Mouse (Mus musculus): ENCODE results near the gene Slc43a1. TPM values are rescaled to one million over a fixed set of nuclear protein-coding genes. Genes with fewer than 3 reads are reported as not detected.
A peak's percentile ranks its signal among the peaks of the same experiment; 100 is the strongest.
"Not testable (repeated sequence)": the region's sequence is repeated elsewhere in the genome, so short reads cannot be mapped to it uniquely, and the experiment has no call there.

Gene Slc43a1
- polyA plus RNA-seq (2016; fragmentation: Nextera tagmentation; extraction: Ambion mirVana), result 9.5 and 10.2 TPM in 2 replicates

- no peaks in the 10 kb centered on the region for H3K9me3 ChIP-seq
- H3K27me3 ChIP-seq, result peaks cover 43% of the 10 kb centered on the region
- H3K27ac ChIP-seq (replicated peaks), result no peak within 1 kb of the TSS
- peak within 1 kb of the TSS; percentile 58 for H3K4me3 ChIP-seq
- ATAC-seq (ENCODE audit: low FRiP score, low read depth), result no peak
- peak within 1 kb of the TSS; percentile 99 for H3K4me2 ChIP-seq (replicated peaks)
- peaks cover 32% of the 10 kb centered on the region for H3K4me1 ChIP-seq
- WGBS, result 17% methylated on average over 10 of the region's 10 CpGs
- H3K9ac ChIP-seq (replicated peaks), result peak within 1 kb of the TSS; percentile 70
- 0 out of 2 replicates have a peak, but pooled peaks cover under 1% of the 10 kb centered on the region for H3K36me3 ChIP-seq
Observed at GRCm38 (mm10) chr2:84838593-84838949, at the start of gene Slc43a1. TSS of gene Slc43a1 (plus strand) at chr2:84838850.

GRCm38 (mm10) chr2:84790418-84790817 lies 48.2 kb upstream of the Slc43a1 start:
- H3K4me1 ChIP-seq, result no peaks in the 10 kb centered on the region
- no peak overlapping the region for H3K9ac ChIP-seq (replicated peaks)
- 58% methylated on average over 9 of the region's 9 CpGs for WGBS
- peaks cover 10% of the 10 kb centered on the region for H3K9me3 ChIP-seq
- ATAC-seq (ENCODE audit: low FRiP score, low read depth), result no peak
- no peak overlapping the region for H3K4me3 ChIP-seq
- H3K4me2 ChIP-seq (replicated peaks), result no peak overlapping the region
- no peaks in the 10 kb centered on the region for H3K27me3 ChIP-seq
- no peaks in the 10 kb centered on the region for H3K36me3 ChIP-seq
- no peak overlapping the region for H3K27ac ChIP-seq (replicated peaks)

GRCm38 (mm10) chr2:84792516-84792915 lies 46.1 kb upstream of the Slc43a1 start:
- Histone ChIP-seq H3K27me3 (no peaks in the 10 kb centered on the region), H3K4me3 (no peak overlapping the region), H3K4me1 (no peaks in the 10 kb centered on the region), H3K9me3 (peaks cover 10% of the 10 kb centered on the region), H3K36me3 (no peaks in the 10 kb centered on the region), H3K27ac (replicated peaks) (no peak overlapping the region), H3K9ac (replicated peaks) (no peak overlapping the region), H3K4me2 (replicated peaks) (no peak overlapping the region)
- no peak for ATAC-seq (ENCODE audit: low FRiP score, low read depth)
- WGBS, result 93% methylated on average over 3 of the region's 3 CpGs

- Histone ChIP-seq H3K27ac (replicated peaks) (no peak overlapping the region), H3K36me3 (no peaks in the 10 kb centered on the region), H3K4me3 (no peak overlapping the region), H3K9me3 (peaks cover 10% of the 10 kb centered on the region), H3K4me2 (replicated peaks) (no peak overlapping the region), H3K27me3 (no peaks in the 10 kb centered on the region), H3K4me1 (no peaks in the 10 kb centered on the region), H3K9ac (replicated peaks) (no peak overlapping the region)
- 91% methylated on average over 3 of the region's 3 CpGs for WGBS
- ATAC-seq (ENCODE audit: low FRiP score, low read depth), result no peak
Observed at GRCm38 (mm10) chr2:84793154-84793553, 45.5 kb upstream of the Slc43a1 start.

- ATAC-seq (ENCODE audit: low FRiP score, low read depth), result no peak
- Histone ChIP-seq H3K9ac (replicated peaks) (no peak overlapping the region), H3K27me3 (no peaks in the 10 kb centered on the region), H3K4me2 (replicated peaks) (no peak overlapping the region), H3K4me3 (no peak overlapping the region), H3K4me1 (no peaks in the 10 kb centered on the region), H3K36me3 (no peaks in the 10 kb centered on the region), H3K27ac (replicated peaks) (no peak overlapping the region), H3K9me3 (peaks cover 10% of the 10 kb centered on the region)
- WGBS, result 86% methylated on average over 3 of the region's 3 CpGs
Observed at GRCm38 (mm10) chr2:84793871-84794270, 44.8 kb upstream of the Slc43a1 start.

GRCm38 (mm10) chr2:84797833-84798492 lies 40.7 kb upstream of the Slc43a1 start:
- Histone ChIP-seq H3K4me3 (peak overlapping the region; percentile 61), H3K27ac (replicated peaks) (peak overlapping the region; percentile 39; the same call in 1 of the 2 replicates), H3K27me3 (no peaks in the 10 kb centered on the region), H3K4me2 (replicated peaks) (peak overlapping the region; percentile 98), H3K9ac (replicated peaks) (peak overlapping the region; percentile 61; the same call in 1 of the 2 replicates), H3K9me3 (peaks cover 10% of the 10 kb centered on the region), H3K36me3 (no peaks in the 10 kb centered on the region), H3K4me1 (no peaks in the 10 kb centered on the region)
- WGBS, result 10% methylated on average over 13 of the region's 13 CpGs
- peak; percentile 78 for ATAC-seq (ENCODE audit: low FRiP score, low read depth)

GRCm38 (mm10) chr2:84798493-84798921 lies 40.1 kb upstream of the Slc43a1 start, which contains the start of gene Ube2l6:
TSS of gene Ube2l6 (plus strand) at chr2:84798828.
- Histone ChIP-seq H3K4me1 (no peaks in the 10 kb centered on the region), H3K36me3 (no peaks in the 10 kb centered on the region), H3K27ac (replicated peaks) (peak within 1 kb of the TSS; percentile 39; the same call in 1 of the 2 replicates), H3K4me2 (replicated peaks) (peak within 1 kb of the TSS; percentile 98), H3K4me3 (peak within 1 kb of the TSS; percentile 61), H3K9ac (replicated peaks) (peak within 1 kb of the TSS; percentile 61), H3K27me3 (no peaks in the 10 kb centered on the region), H3K9me3 (peaks cover 10% of the 10 kb centered on the region)
- peak; percentile 75 for ATAC-seq (ENCODE audit: low FRiP score, low read depth)
- WGBS, result under 1% methylated on average over 21 of the region's 21 CpGs

GRCm38 (mm10) chr2:84799041-84799561 lies 39.5 kb upstream of the Slc43a1 start:
- peak overlapping the region; percentile 61 for H3K4me3 ChIP-seq
- H3K27ac ChIP-seq (replicated peaks), result peak overlapping the region; percentile 39; the same call in 1 of the 2 replicates
- H3K9ac ChIP-seq (replicated peaks), result peak overlapping the region; percentile 61
- peaks cover 10% of the 10 kb centered on the region for H3K9me3 ChIP-seq
- no peaks in the 10 kb centered on the region for H3K36me3 ChIP-seq
- no peaks in the 10 kb centered on the region for H3K4me1 ChIP-seq
- peak; percentile 58 for ATAC-seq (ENCODE audit: low FRiP score, low read depth)
- H3K27me3 ChIP-seq, result no peaks in the 10 kb centered on the region
- WGBS, result 2% methylated on average over 16 of the region's 16 CpGs
- H3K4me2 ChIP-seq (replicated peaks), result peak overlapping the region; percentile 98

- 84% methylated on average over 4 of the region's 4 CpGs for WGBS
- Histone ChIP-seq H3K27me3 (no peaks in the 10 kb centered on the region), H3K27ac (replicated peaks) (no peak overlapping the region), H3K4me2 (replicated peaks) (no peak overlapping the region), H3K9ac (replicated peaks) (no peak overlapping the region), H3K9me3 (no peaks in the 10 kb centered on the region), H3K4me1 (no peaks in the 10 kb centered on the region), H3K36me3 (no peaks in the 10 kb centered on the region), H3K4me3 (no peak overlapping the region)
- ATAC-seq (ENCODE audit: low FRiP score, low read depth), result no peak
Observed at GRCm38 (mm10) chr2:84800304-84800703, 38.3 kb upstream of the Slc43a1 start.

GRCm38 (mm10) chr2:84801223-84801622 lies 37.4 kb upstream of the Slc43a1 start:
- H3K4me3 ChIP-seq; H3K4me2 ChIP-seq (replicated peaks); H3K27ac ChIP-seq (replicated peaks); ATAC-seq (ENCODE audit: low FRiP score, low read depth); H3K27me3 ChIP-seq; H3K36me3 ChIP-seq; H3K9me3 ChIP-seq; H3K9ac ChIP-seq (replicated peaks); H3K4me1 ChIP-seq: not testable (repeated sequence)
- WGBS, result 85% methylated on average over 5 of the region's 5 CpGs

- no peak overlapping the region for H3K27ac ChIP-seq (replicated peaks)
- no peaks in the 10 kb centered on the region for H3K4me1 ChIP-seq
- H3K27me3 ChIP-seq, result no peaks in the 10 kb centered on the region
- no peak overlapping the region for H3K4me2 ChIP-seq (replicated peaks)
- ATAC-seq (ENCODE audit: low FRiP score, low read depth), result no peak
- no peak overlapping the region for H3K4me3 ChIP-seq
- WGBS, result 92% methylated on average over 7 of the region's 7 CpGs
- no peak overlapping the region for H3K9ac ChIP-seq (replicated peaks)
- no peaks in the 10 kb centered on the region for H3K36me3 ChIP-seq
- H3K9me3 ChIP-seq, result no peaks in the 10 kb centered on the region
Observed at GRCm38 (mm10) chr2:84803963-84804362, 34.7 kb upstream of the Slc43a1 start.

GRCm38 (mm10) chr2:84806546-84806945 lies 32.1 kb upstream of the Slc43a1 start:
- 66% methylated on average over 5 of the region's 5 CpGs for WGBS
- ATAC-seq (ENCODE audit: low FRiP score, low read depth), result no peak
- Histone ChIP-seq H3K4me1 (peaks cover 4% of the 10 kb centered on the region; the same call in 1 of the 2 replicates), H3K4me3 (no peak overlapping the region), H3K9ac (replicated peaks) (no peak overlapping the region), H3K27ac (replicated peaks) (no peak overlapping the region), H3K4me2 (replicated peaks) (no peak overlapping the region), H3K9me3 (no peaks in the 10 kb centered on the region), H3K36me3 (no peaks in the 10 kb centered on the region), H3K27me3 (no peaks in the 10 kb centered on the region)
